Mouse (Mus musculus): ENCODE results near the gene Zfp39.
"Not testable (repeated sequence)": the region's sequence is repeated elsewhere in the genome, so short reads cannot be mapped to it uniquely, and the experiment has no call there.

Zfp39 gene

GRCm38 (mm10) chr11:58922420-58922819, 18.4 kb upstream of the Zfp39 start:
- no peak for DNase-seq (ENCODE audit: low spot score in 2 of 2)

- no peak for DNase-seq (ENCODE audit: low spot score in 2 of 2)
Measured at GRCm38 (mm10) chr11:58918759-58919158, 14.7 kb upstream of the Zfp39 start.

GRCm38 (mm10) chr11:58917745-58918366, 13.8 kb upstream of the Zfp39 start, which contains the start of gene Btnl10:
Gene Btnl10 (plus strand): TSS chr11:58917908.
- DNase-seq (ENCODE audit: low spot score in 2 of 2), result no peak

GRCm38 (mm10) chr11:58916879-58917744, 13.1 kb upstream of the Zfp39 start:
- DNase-seq (ENCODE audit: low spot score in 2 of 2), result no peak

- no peak for DNase-seq (ENCODE audit: low spot score in 2 of 2)
Measured at GRCm38 (mm10) chr11:58914461-58915028, 10.5 kb upstream of the Zfp39 start.

GRCm38 (mm10) chr11:58913776-58914175, 9.8 kb upstream of the Zfp39 start:
- DNase-seq (ENCODE audit: low spot score in 2 of 2), result no peak

- DNase-seq (ENCODE audit: low spot score in 2 of 2), result peak in 1 of 2 experiments; percentile 30
Measured at GRCm38 (mm10) chr11:58904838-58905237, 813 bp upstream of the Zfp39 start.

GRCm38 (mm10) chr11:58904410-58904718, 339 bp upstream of the Zfp39 start:
- no peak for DNase-seq (ENCODE audit: low spot score in 2 of 2)

- no peak for DNase-seq (ENCODE audit: low spot score in 2 of 2)
Measured at GRCm38 (mm10) chr11:58901080-58901479, 2.9 kb downstream of the Zfp39 start.

- no peak for DNase-seq (ENCODE audit: low spot score in 2 of 2)
Measured at GRCm38 (mm10) chr11:58897485-58897884, 6.5 kb downstream of the Zfp39 start.

- no peak for DNase-seq (ENCODE audit: low spot score in 2 of 2)
Measured at GRCm38 (mm10) chr11:58894456-58894855, 9.6 kb downstream of the Zfp39 start.

GRCm38 (mm10) chr11:58890511-58890910, 13.5 kb downstream of the Zfp39 start:
- DNase-seq (ENCODE audit: low spot score in 2 of 2), result no peak

- no peak for DNase-seq (ENCODE audit: low spot score in 2 of 2)
Measured at GRCm38 (mm10) chr11:58883756-58884155, 20.3 kb downstream of the Zfp39 start.

GRCm38 (mm10) chr11:58870961-58871360, 33.1 kb downstream of the Zfp39 start:
- DNase-seq (ENCODE audit: low spot score in 2 of 2), result no peak

- DNase-seq (ENCODE audit: low spot score in 2 of 2), result no peak
Measured at GRCm38 (mm10) chr11:58867954-58868330, 36.1 kb downstream of the Zfp39 start.

GRCm38 (mm10) chr11:58867039-58867953, 36.7 kb downstream of the Zfp39 start, which contains the start of gene 2810021J22Rik:
Gene 2810021J22Rik (plus strand): TSS chr11:58867216.
- DNase-seq (ENCODE audit: low spot score in 2 of 2), result peak; percentile 54 to 67

- no peak for DNase-seq (ENCODE audit: low spot score in 2 of 2)
Measured at GRCm38 (mm10) chr11:58860744-58861143, 43.3 kb downstream of the Zfp39 start.

- DNase-seq (ENCODE audit: low spot score in 2 of 2), result no peak
Measured at GRCm38 (mm10) chr11:58849731-58850130, 54.3 kb downstream of the Zfp39 start.

- no peak for DNase-seq (ENCODE audit: low spot score in 2 of 2)
Measured at GRCm38 (mm10) chr11:58847636-58848035, 56.4 kb downstream of the Zfp39 start.

GRCm38 (mm10) chr11:58846919-58847461, 57.0 kb downstream of the Zfp39 start, which contains the start of gene Gm12258:
Gene Gm12258 (plus strand): TSS chr11:58847158.
- DNase-seq (ENCODE audit: low spot score in 2 of 2), result peak; percentile 97 to 99

GRCm38 (mm10) chr11:58838951-58839350, 65.1 kb downstream of the Zfp39 start, which contains the start of gene Olfr311:
Gene Olfr311 (plus strand): TSS chr11:58839251.
- not testable (repeated sequence) for DNase-seq (ENCODE audit: low spot score in 2 of 2)

All from heart, adult 9 months (tissue).